Mouse (Mus musculus) liver, embryonic 12.5 days (tissue): ENCODE measurements around the gene Mast4. TPM values are rescaled to one million over a fixed set of nuclear protein-coding genes. Genes with fewer than 3 reads are reported as not detected.

Experiments
- ATAC-seq: fragments of 200-750 bp; cut with Nextera tagmentation; 2 replicates; pipeline ENCODE4 v1.8.0; 2017; ENCODE audit warnings: moderate number of reproducible peaks, mild to moderate bottlenecking, moderate library complexity
- H3K27ac ChIP-seq: fragments of 300-500 bp; sonication (generic); 2 replicates; pipeline ENCODE4 v1.5.1; 2016; ENCODE audit warnings: mild to moderate bottlenecking
- H3K27me3 ChIP-seq: fragments of 300-500 bp; sonication (generic); replicated peaks from 2 replicates; pipeline ENCODE4 v1.6.1; 2016; ENCODE audit warnings: mild to moderate bottlenecking, moderate library complexity
- H3K36me3 ChIP-seq: fragments of 300-500 bp; sonication (generic); 2 replicates; pipeline ENCODE4 v1.6.1; 2016; ENCODE audit warnings: mild to moderate bottlenecking, moderate library complexity
- H3K4me1 ChIP-seq: fragments of 300-500 bp; sonication (generic); 2 replicates; pipeline ENCODE4 v1.6.1; 2016
- H3K4me2 ChIP-seq: fragments of 300-500 bp; sonication (generic); 2 replicates; pipeline ENCODE4 v1.6.1; 2016; ENCODE audit warnings: mild to moderate bottlenecking, moderate library complexity
- H3K4me3 ChIP-seq: fragments of 300-500 bp; sonication (generic); 2 replicates; pipeline ENCODE4 v1.5.1; 2016; ENCODE audit warnings: mild to moderate bottlenecking, moderate library complexity
- H3K9ac ChIP-seq: fragments of 300-500 bp; sonication (generic); 2 replicates; pipeline ENCODE4 v1.6.1; 2016; ENCODE audit warnings: mild to moderate bottlenecking, moderate library complexity
- H3K9me3 ChIP-seq: fragments of 300-500 bp; sonication (generic); replicated peaks from 2 replicates; pipeline ENCODE4 v1.6.1; 2016; ENCODE audit warnings: mild to moderate bottlenecking, moderate library complexity
- WGBS: fragments of 180-500 bp; shearing (Covaris S2); methylation state at CpG from one replicate; pipeline ENCODE4 v1.1.7; 2016; ENCODE audit not compliant: insufficient replicate concordance; 5-methylcytosine and 5-hydroxymethylcytosine counted together
- polyA plus RNA-seq: library from polyadenylated mRNA; unstranded; fragments of >200 nt; fragmentation: Nextera tagmentation; extraction: Ambion mirVana; gene quantifications from 2 replicates; pipeline ENCODE4 v1.2.1, GENCODE M21; 2016

Gene Mast4
- polyA plus RNA-seq, 1 experiment from 2014 or later = 4.7 TPM

DNA sequence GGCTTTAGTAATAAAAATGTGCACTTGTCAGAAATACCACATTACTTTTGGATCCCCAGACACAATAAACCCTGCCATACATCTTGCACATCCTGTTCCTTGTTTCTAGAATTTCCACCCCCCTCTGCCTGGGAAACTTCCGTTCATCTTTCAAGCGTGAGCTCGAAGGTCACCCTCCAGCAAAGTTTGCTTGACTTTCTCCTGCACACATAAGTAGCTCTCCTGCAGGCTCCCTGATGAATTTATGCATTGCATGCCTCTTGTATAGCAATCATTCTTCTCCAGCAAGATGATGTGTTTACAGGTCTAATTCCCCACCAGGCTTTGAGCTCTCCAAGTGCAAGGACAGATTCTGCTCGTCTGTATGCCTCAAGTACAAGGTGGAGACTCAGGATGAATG is 415.7 kb downstream of the Mast4 start:
- WGBS = 48% methylated on average over 4 of the region's 4 CpGs
- no peak overlapping the region for H3K9ac ChIP-seq
- no peak overlapping the region for H3K4me3 ChIP-seq

DNA sequence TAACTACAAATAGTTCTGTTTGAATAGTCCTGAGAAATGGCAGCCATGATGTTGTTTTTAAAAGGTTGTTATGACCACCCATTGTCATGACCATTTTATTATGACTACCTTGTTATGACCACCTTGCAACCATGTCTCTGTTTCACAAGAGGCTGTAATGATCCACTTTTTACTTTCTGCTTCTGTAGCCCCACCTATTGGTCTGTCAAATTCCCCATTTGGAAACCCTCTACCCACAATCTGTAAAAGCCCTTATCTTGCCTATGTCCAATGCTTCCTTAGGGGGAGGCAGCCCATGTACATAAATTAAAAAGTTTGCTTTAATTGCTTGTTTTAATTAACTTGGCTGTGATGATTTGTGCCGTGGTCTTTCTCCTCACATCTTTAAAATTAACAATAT is 419.0 kb downstream of the Mast4 start:
- WGBS = 49% methylated on average over 1 of the region's 1 CpGs

More for the DNA sequence above, 415.7 kb downstream of the Mast4 start:
- no peaks in the 10 kb centered on the region for H3K36me3 ChIP-seq
- H3K27ac ChIP-seq = no peak overlapping the region
- no peak for ATAC-seq
- H3K27me3 ChIP-seq = no peaks in the 10 kb centered on the region
- no peaks in the 10 kb centered on the region for H3K4me1 ChIP-seq
- H3K9me3 ChIP-seq = no peaks in the 10 kb centered on the region
- H3K4me2 ChIP-seq = no peak overlapping the region

DNA sequence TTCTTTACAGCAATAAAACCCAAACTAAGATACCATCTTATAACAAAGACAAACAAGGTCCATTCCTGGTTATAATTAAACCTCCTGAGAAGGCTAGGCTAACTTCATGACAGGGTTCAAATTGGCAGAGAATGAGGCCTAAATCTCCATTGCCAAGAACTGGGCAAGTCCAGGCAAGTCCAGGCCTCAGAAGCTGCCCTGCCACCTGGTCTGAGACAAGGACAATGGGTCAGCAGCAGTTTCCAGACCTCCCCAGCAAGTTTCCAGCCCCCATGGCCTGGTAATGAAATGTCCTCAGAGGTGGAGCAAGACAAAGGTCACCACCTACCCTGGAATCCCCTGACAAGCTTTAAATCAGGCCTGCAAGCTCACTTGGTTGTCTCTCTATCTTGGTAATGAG is 419.5 kb downstream of the Mast4 start:
- no peak overlapping the region for H3K9ac ChIP-seq
- H3K9me3 ChIP-seq = no peaks in the 10 kb centered on the region
- H3K4me2 ChIP-seq = no peak overlapping the region
- ATAC-seq = no peak
- no peak overlapping the region for H3K4me3 ChIP-seq
- no peaks in the 10 kb centered on the region for H3K27me3 ChIP-seq
- H3K36me3 ChIP-seq = no peaks in the 10 kb centered on the region
- no peaks in the 10 kb centered on the region for H3K4me1 ChIP-seq
- no peak overlapping the region for H3K27ac ChIP-seq

More for the DNA sequence above, 419.0 kb downstream of the Mast4 start:
- no peaks in the 10 kb centered on the region for H3K27me3 ChIP-seq
- no peaks in the 10 kb centered on the region for H3K36me3 ChIP-seq
- no peaks in the 10 kb centered on the region for H3K4me1 ChIP-seq
- no peak overlapping the region for H3K4me3 ChIP-seq
- no peak for ATAC-seq
- no peak overlapping the region for H3K4me2 ChIP-seq
- no peak overlapping the region for H3K27ac ChIP-seq
- H3K9me3 ChIP-seq = no peaks in the 10 kb centered on the region
- H3K9ac ChIP-seq = no peak overlapping the region

DNA sequence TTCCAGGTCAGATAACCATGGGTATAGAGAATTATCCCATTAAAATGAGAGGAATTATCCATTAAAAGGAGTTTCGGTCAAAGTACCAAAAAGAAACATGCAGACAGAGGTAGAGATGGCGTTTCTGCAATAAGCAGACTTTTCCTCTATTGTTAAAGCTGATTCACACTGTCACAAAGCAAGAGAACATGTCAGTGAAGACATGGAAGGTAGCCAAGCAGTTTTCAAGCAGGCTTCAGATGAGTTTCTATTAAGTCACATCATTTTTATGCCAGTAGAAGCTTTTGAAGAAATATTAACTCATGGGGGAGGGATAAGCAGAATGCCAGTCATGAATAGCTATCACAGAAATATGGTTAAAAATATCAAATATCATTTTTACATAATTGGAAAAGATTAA is 420.4 kb downstream of the Mast4 start:
- H3K36me3 ChIP-seq = no peaks in the 10 kb centered on the region
- no peak overlapping the region for H3K9ac ChIP-seq
- 56% methylated on average over 2 of the region's 2 CpGs for WGBS
- H3K4me2 ChIP-seq = no peak overlapping the region
- H3K27ac ChIP-seq = no peak overlapping the region
- H3K4me3 ChIP-seq = no peak overlapping the region
- H3K9me3 ChIP-seq = no peaks in the 10 kb centered on the region
- no peak for ATAC-seq
- no peaks in the 10 kb centered on the region for H3K4me1 ChIP-seq
- no peaks in the 10 kb centered on the region for H3K27me3 ChIP-seq

- ATAC-seq = no peak
- WGBS = 75% methylated on average over 12 of the region's 12 CpGs
- H3K9me3 ChIP-seq = no peaks in the 10 kb centered on the region
- no peaks in the 10 kb centered on the region for H3K36me3 ChIP-seq
- no peaks in the 10 kb centered on the region for H3K4me1 ChIP-seq
- H3K27me3 ChIP-seq = no peaks in the 10 kb centered on the region
- H3K27ac ChIP-seq = no peak overlapping the region
- no peak overlapping the region for H3K4me2 ChIP-seq
- no peak overlapping the region for H3K4me3 ChIP-seq
- H3K9ac ChIP-seq = no peak overlapping the region
Measured at GRCm38 (mm10) chr13:102912867-102913266, 421.4 kb downstream of the Mast4 start.

- Histone ChIP-seq H3K27ac (no peak overlapping the region), H3K4me1 (peaks cover 7% of the 10 kb centered on the region), H3K9ac (no peak overlapping the region), H3K4me3 (no peak overlapping the region), H3K4me2 (no peak overlapping the region), H3K9me3 (no peaks in the 10 kb centered on the region), H3K27me3 (no peaks in the 10 kb centered on the region), H3K36me3 (no peaks in the 10 kb centered on the region)
- 71% methylated on average over 5 of the region's 5 CpGs for WGBS
- ATAC-seq = no peak
Measured at GRCm38 (mm10) chr13:102909654-102910418, 424.5 kb downstream of the Mast4 start.

GRCm38 (mm10) chr13:102906661-102907009 is 427.7 kb downstream of the Mast4 start:
- H3K9ac ChIP-seq = peak overlapping the region; percentile 79; the same call in 1 of the 2 replicates
- peak overlapping the region; percentile 75 for H3K27ac ChIP-seq
- 12% methylated on average over 9 of the region's 9 CpGs for WGBS
- no peaks in the 10 kb centered on the region for H3K9me3 ChIP-seq
- H3K4me1 ChIP-seq = peaks cover 18% of the 10 kb centered on the region
- peak overlapping the region; percentile 88 for H3K4me2 ChIP-seq
- H3K27me3 ChIP-seq = no peaks in the 10 kb centered on the region
- no peaks in the 10 kb centered on the region for H3K36me3 ChIP-seq
- no peak for ATAC-seq
- H3K4me3 ChIP-seq = peak overlapping the region; percentile 67

GRCm38 (mm10) chr13:102906004-102906660 is 428.2 kb downstream of the Mast4 start:
- H3K9me3 ChIP-seq = no peaks in the 10 kb centered on the region
- no peaks in the 10 kb centered on the region for H3K27me3 ChIP-seq
- H3K36me3 ChIP-seq = no peaks in the 10 kb centered on the region
- H3K27ac ChIP-seq = peak overlapping the region; percentile 75
- peak overlapping the region; percentile 67 for H3K4me3 ChIP-seq
- peaks cover 18% of the 10 kb centered on the region for H3K4me1 ChIP-seq
- under 1% methylated on average over 16 of the region's 16 CpGs for WGBS
- H3K4me2 ChIP-seq = peak overlapping the region; percentile 88
- H3K9ac ChIP-seq = peak overlapping the region; percentile 79
- ATAC-seq = peak; percentile 90

GRCm38 (mm10) chr13:102905361-102905950 is 428.8 kb downstream of the Mast4 start:
- 2% methylated on average over 16 of the region's 16 CpGs for WGBS

DNA sequence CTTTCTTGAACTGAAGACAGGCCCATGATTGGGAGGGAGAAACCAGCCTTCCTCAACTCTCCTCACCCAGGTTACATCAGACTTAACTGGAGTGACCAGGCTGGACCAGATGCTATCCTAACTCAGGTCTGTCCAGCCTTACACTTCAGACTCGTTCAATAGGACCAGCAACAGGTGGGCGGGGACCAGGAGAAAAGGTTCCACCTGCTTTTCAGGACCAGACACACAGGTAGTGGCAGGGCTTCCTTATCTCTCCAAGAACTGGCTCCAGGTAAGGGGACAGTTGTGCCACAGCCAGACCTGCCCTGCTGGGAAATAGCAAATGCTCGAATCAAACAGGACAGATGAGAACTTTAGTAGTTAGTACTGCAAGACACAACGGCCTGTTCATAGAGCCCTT is 430.6 kb downstream of the Mast4 start:
- Histone ChIP-seq H3K27ac (no peak overlapping the region), H3K4me1 (peaks cover 37% of the 10 kb centered on the region), H3K4me3 (no peak overlapping the region), H3K36me3 (no peaks in the 10 kb centered on the region), H3K9me3 (no peaks in the 10 kb centered on the region), H3K4me2 (no peak overlapping the region), H3K9ac (no peak overlapping the region), H3K27me3 (no peaks in the 10 kb centered on the region)
- ATAC-seq = no peak
- 61% methylated on average over 4 of the region's 4 CpGs for WGBS

More at GRCm38 (mm10) chr13:102905361-102905950, 428.8 kb downstream of the Mast4 start:
- Histone ChIP-seq H3K4me2 (peak overlapping the region; percentile 88), H3K27me3 (no peaks in the 10 kb centered on the region), H3K9me3 (no peaks in the 10 kb centered on the region), H3K27ac (peak overlapping the region; percentile 75), H3K9ac (peak overlapping the region; percentile 79), H3K4me1 (peaks cover 19% of the 10 kb centered on the region), H3K4me3 (peak overlapping the region; percentile 67), H3K36me3 (no peaks in the 10 kb centered on the region)
- peak; percentile 21; the same call in 1 of the 2 replicates for ATAC-seq

- Histone ChIP-seq H3K4me2 (no peak overlapping the region), H3K27ac (no peak overlapping the region), H3K36me3 (no peaks in the 10 kb centered on the region), H3K4me1 (peaks cover 39% of the 10 kb centered on the region), H3K9ac (no peak overlapping the region), H3K4me3 (no peak overlapping the region), H3K27me3 (no peaks in the 10 kb centered on the region), H3K9me3 (no peaks in the 10 kb centered on the region)
- 78% methylated on average over 7 of the region's 7 CpGs for WGBS
- no peak for ATAC-seq
Measured at GRCm38 (mm10) chr13:102902123-102902522, 432.2 kb downstream of the Mast4 start.

DNA sequence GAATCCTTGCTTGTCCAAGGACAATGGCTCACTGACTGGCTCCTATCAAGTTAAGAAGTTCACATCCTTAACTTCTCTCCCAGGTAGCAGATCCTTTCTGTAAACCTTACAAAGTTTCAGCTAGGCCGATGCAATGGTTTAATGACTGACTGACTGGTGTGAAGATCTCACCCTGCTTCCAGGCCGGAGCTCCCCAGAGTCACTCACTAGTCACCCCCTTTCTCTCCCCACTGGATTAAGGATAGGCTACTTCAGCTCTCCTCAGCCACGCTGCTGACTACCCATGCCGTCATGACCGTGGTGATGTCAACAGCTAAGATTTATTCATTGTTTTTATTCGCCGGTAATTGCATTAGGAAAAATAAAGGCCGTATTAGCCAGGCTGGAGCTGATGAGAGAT is 433.8 kb downstream of the Mast4 start:
- Histone ChIP-seq H3K4me1 (peaks cover 39% of the 10 kb centered on the region), H3K4me2 (no peak overlapping the region), H3K4me3 (no peak overlapping the region), H3K9me3 (no peaks in the 10 kb centered on the region), H3K27ac (no peak overlapping the region), H3K9ac (no peak overlapping the region), H3K36me3 (no peaks in the 10 kb centered on the region), H3K27me3 (no peaks in the 10 kb centered on the region)
- ATAC-seq = no peak
- WGBS = 75% methylated on average over 8 of the region's 8 CpGs
